Mouse (Mus musculus) heart, embryonic 14.5 days (tissue): ENCODE data around the gene Saa3. TPM values are rescaled to one million over a fixed set of nuclear protein-coding genes. Genes with fewer than 3 reads are reported as not detected.

Experiments used
- ATAC-seq: fragments of 200-750 bp; cut with Nextera tagmentation; 2 replicates; pipeline ENCODE4 v1.8.0; 2017; ENCODE audit warnings: low read depth, moderate TSS enrichment; ENCODE audit not compliant: insufficient number of reproducible peaks, insufficient read depth, low FRiP score
- H3K27ac ChIP-seq, 2 experiments: fragments of 200-500 bp in 1 of 2; fragments of 300-500 bp in 1 of 2; sonication (generic) in 1 of 2; replicated peaks in 1 of 2; 2 replicates each; pipeline ENCODE4 v1.5.1; 2012 to 2014; ENCODE audit warnings: low read depth in 2 of 2, low read length in 2 of 2, control low read depth in 1 of 2, mild to moderate bottlenecking in 1 of 2, mixed read lengths in 1 of 2; ENCODE audit not compliant: control insufficient read depth in 1 of 2, insufficient read depth in 1 of 2
- H3K27me3 ChIP-seq: fragments of 300-500 bp; sonication (generic); 2 replicates; pipeline ENCODE4 v1.6.1; 2014; ENCODE audit warnings: mild to moderate bottlenecking, low read length, control low read depth; ENCODE audit not compliant: control insufficient read depth, insufficient read depth
- H3K36me3 ChIP-seq: fragments of 300-500 bp; sonication (generic); 2 replicates; pipeline ENCODE4 v1.6.1; 2014; ENCODE audit warnings: mild to moderate bottlenecking, control low read depth, low read length, mixed read lengths; ENCODE audit not compliant: control insufficient read depth, insufficient read depth
- H3K4me1 ChIP-seq, 2 experiments: fragments of 200-500 bp in 1 of 2; fragments of 300-500 bp in 1 of 2; sonication (generic) in 1 of 2; 2 replicates each; pipeline ENCODE4 v1.6.1; 2012 to 2014; ENCODE audit warnings: low read length in 2 of 2, control low read depth in 1 of 2, mixed read lengths in 1 of 2; ENCODE audit not compliant: control insufficient read depth in 2 of 2, insufficient read depth in 2 of 2
- H3K4me2 ChIP-seq: fragments of 300-500 bp; sonication (generic); 2 replicates; pipeline ENCODE4 v1.6.1; 2014; ENCODE audit warnings: mild to moderate bottlenecking, low read length
- H3K4me3 ChIP-seq, 2 experiments: fragments of 200-500 bp in 1 of 2; fragments of 300-500 bp in 1 of 2; sonication (generic) in 1 of 2; 2 replicates each; pipeline ENCODE4 v1.5.1; 2012 to 2014; ENCODE audit warnings: low read length in 2 of 2, mild to moderate bottlenecking in 2 of 2, control low read depth in 1 of 2, low read depth in 1 of 2, moderate library complexity in 1 of 2; ENCODE audit not compliant: control insufficient read depth in 1 of 2, insufficient read depth in 1 of 2
- H3K9ac ChIP-seq: fragments of 300-500 bp; sonication (generic); 2 replicates; pipeline ENCODE4 v1.6.1; 2014; ENCODE audit warnings: mild to moderate bottlenecking, low read length
- H3K9me3 ChIP-seq: fragments of 300-500 bp; sonication (generic); 2 replicates; pipeline ENCODE4 v1.6.1; 2016; ENCODE audit warnings: low read length, control low read depth; ENCODE audit not compliant: control insufficient read depth
- WGBS: fragments of 180-500 bp; shearing (Covaris S2); extraction: QIAGEN DNeasy Blood & Tissue Kit; methylation state at CpG from one replicate; pipeline ENCODE4 v1.1.7; 2014; 5-methylcytosine and 5-hydroxymethylcytosine counted together
- polyA plus RNA-seq: library from polyadenylated mRNA; unstranded; fragments of >200 nt; fragmentation: Nextera tagmentation; extraction: Ambion mirVana; gene quantifications from 2 replicates; pipeline ENCODE4 v1.2.1, GENCODE M21; 2014

The Saa3 gene
- polyA plus RNA-seq, 1 experiment from 2014 or later: not detected

GRCm38 (mm10) chr7:46723354-46723753 is 7.9 kb upstream of the Saa3 start:
- H3K9me3 ChIP-seq: no peaks in the 10 kb centered on the region
- no peaks in the 10 kb centered on the region for H3K27me3 ChIP-seq
- no peak for ATAC-seq
- H3K4me1 ChIP-seq: no peaks in the 10 kb centered on the region
- H3K4me2 ChIP-seq: no peak overlapping the region
- no peak overlapping the region for H3K9ac ChIP-seq
- WGBS: 88% methylated on average over 6 of the region's 6 CpGs
- no peak overlapping the region for H3K27ac ChIP-seq
- no peak overlapping the region for H3K4me3 ChIP-seq
- H3K36me3 ChIP-seq: no peaks in the 10 kb centered on the region

GRCm38 (mm10) chr7:46720460-46720859 is 5.0 kb upstream of the Saa3 start:
- Histone ChIP-seq H3K36me3 (no peaks in the 10 kb centered on the region), H3K27me3 (no peaks in the 10 kb centered on the region), H3K4me1 (no peaks in the 10 kb centered on the region; a peak in 1 of 4 replicates), H3K4me3 (no peak overlapping the region), H3K27ac (no peak overlapping the region), H3K4me2 (no peak overlapping the region), H3K9me3 (no peaks in the 10 kb centered on the region), H3K9ac (no peak overlapping the region)
- WGBS: 71% methylated on average over 9 of the region's 9 CpGs
- no peak for ATAC-seq

- Histone ChIP-seq H3K9me3 (no peaks in the 10 kb centered on the region), H3K9ac (no peak overlapping the region), H3K4me1 (no peaks in the 10 kb centered on the region; a peak in 1 of 4 replicates), H3K27ac (no peak overlapping the region), H3K4me2 (no peak overlapping the region), H3K4me3 (no peak overlapping the region), H3K27me3 (no peaks in the 10 kb centered on the region), H3K36me3 (no peaks in the 10 kb centered on the region)
- WGBS: 59% methylated on average over 7 of the region's 7 CpGs
- no peak for ATAC-seq
These were observed 4.0 kb upstream of the Saa3 start for GRCm38 (mm10) chr7:46719526-46719925.

- ATAC-seq: no peak
- Histone ChIP-seq H3K27me3 (no peaks in the 10 kb centered on the region), H3K36me3 (no peaks in the 10 kb centered on the region), H3K4me2 (no peak overlapping the region), H3K9me3 (no peaks in the 10 kb centered on the region), H3K4me1 (no peaks in the 10 kb centered on the region; a peak in 1 of 4 replicates), H3K9ac (no peak overlapping the region), H3K27ac (no peak overlapping the region), H3K4me3 (no peak overlapping the region)
- 77% methylated on average over 7 of the region's 7 CpGs for WGBS
These were observed 3.2 kb upstream of the Saa3 start for GRCm38 (mm10) chr7:46718591-46719270.

- H3K27ac ChIP-seq: no peak overlapping the region
- ATAC-seq: no peak
- 45% methylated on average over 5 of the region's 5 CpGs for WGBS
These were observed 1.4 kb upstream of the Saa3 start for GRCm38 (mm10) chr7:46716897-46717296.

GRCm38 (mm10) chr7:46714518-46714917 is 982 bp downstream of the Saa3 start:
- no peak overlapping the region for H3K4me3 ChIP-seq
- H3K27ac ChIP-seq: no peak overlapping the region
- WGBS: 29% methylated on average over 6 of the region's 6 CpGs
- ATAC-seq: no peak
- H3K4me1 ChIP-seq: peaks cover 0 to 4% of the 10 kb centered on the region in 2 experiments; a peak in 3 of 4 replicates
- H3K9me3 ChIP-seq: no peaks in the 10 kb centered on the region
- H3K27me3 ChIP-seq: no peaks in the 10 kb centered on the region
- no peaks in the 10 kb centered on the region for H3K36me3 ChIP-seq
- H3K9ac ChIP-seq: no peak overlapping the region
- no peak overlapping the region for H3K4me2 ChIP-seq

More at GRCm38 (mm10) chr7:46716897-46717296, 1.4 kb upstream of the Saa3 start:
- H3K27me3 ChIP-seq: no peaks in the 10 kb centered on the region
- no peak overlapping the region for H3K4me3 ChIP-seq
- no peaks in the 10 kb centered on the region for H3K36me3 ChIP-seq
- no peak overlapping the region for H3K9ac ChIP-seq
- no peaks in the 10 kb centered on the region for H3K9me3 ChIP-seq
- H3K4me1 ChIP-seq: no peaks in the 10 kb centered on the region; a peak in 1 of 4 replicates
- H3K4me2 ChIP-seq: no peak overlapping the region

DNA sequence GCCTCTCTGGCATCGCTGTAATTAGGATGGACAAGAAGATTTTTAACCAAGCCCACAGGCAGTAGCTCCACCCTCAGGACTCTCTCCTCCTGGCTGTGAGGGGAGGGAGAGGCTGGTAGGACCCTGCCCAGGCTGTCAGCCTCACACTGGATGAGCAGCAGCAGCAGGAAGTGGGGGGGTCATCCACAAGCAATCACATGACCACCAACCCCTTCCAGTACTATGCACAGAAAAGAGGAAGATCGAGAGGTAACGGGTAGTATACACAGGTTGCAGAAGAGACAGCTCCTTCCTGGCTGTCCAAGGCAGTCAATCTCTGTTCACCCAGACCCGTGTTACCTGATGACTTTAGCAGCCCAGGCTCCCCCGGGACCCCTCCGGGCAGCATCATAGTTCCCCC is 3.2 kb downstream of the Saa3 start:
- H3K27ac ChIP-seq: no peak overlapping the region
- no peaks in the 10 kb centered on the region for H3K9me3 ChIP-seq
- peaks cover 11% of the 10 kb centered on the region for H3K36me3 ChIP-seq
- no peak overlapping the region for H3K4me2 ChIP-seq
- 52% methylated on average over 6 of the region's 6 CpGs for WGBS
- H3K4me1 ChIP-seq: peaks cover 0 to 8% of the 10 kb centered on the region in 2 experiments; a peak in 3 of 4 replicates
- no peaks in the 10 kb centered on the region for H3K27me3 ChIP-seq
- H3K9ac ChIP-seq: no peak overlapping the region
- no peak for ATAC-seq
- no peak overlapping the region for H3K4me3 ChIP-seq
